Mouse (Mus musculus): Measurements from ENCODE around the gene Syne2. TPM values are rescaled to one million over a fixed set of nuclear protein-coding genes. Genes with fewer than 3 reads are reported as not detected.

Syne2 gene
- total and polyA plus RNA-seq, 3 experiments, result 3.9 to 7.5 (median 4.9) TPM

GRCm38 (mm10) chr12:75855621-75856020, 37.7 kb downstream of the Syne2 start:
- H3K4me1 ChIP-seq (ENCODE audit: control insufficient read depth in 1 of 2, insufficient read depth in 2 of 2), result peaks cover 0 to 11% of the 10 kb centered on the region in 2 experiments; a peak in 2 of 4 replicates
- no peaks in the 10 kb centered on the region for H3K9me3 ChIP-seq (replicated peaks; ENCODE audit: low read length)
- dilution Hi-C loops (cut with MboI; ENCODE audit: extremely low pct_ligation_motif_present, extremely low pct_unique_long_range_greater_than_20kb, low sequenced_read_pairs), result no loop called here
- no peak overlapping the region for H3K4me3 ChIP-seq (replicated peaks in 1 of 3; ENCODE audit: low read depth in 2 of 3, low read length in 2 of 3, poor library complexity in 1 of 3)
- in situ Hi-C loops (cut with MboI; ENCODE audit: low pct_ligation_motif_present, low pct_unique_long_range_greater_than_20kb, low sequenced_read_pairs), result no loop called here
- H3K9ac ChIP-seq (ENCODE audit: insufficient read depth, low read depth), result no peak overlapping the region
- H3K79me2 ChIP-seq (replicated peaks; ENCODE audit: control insufficient read depth, extremely low read depth, insufficient read depth, poor library complexity, severe bottlenecking), result no peaks in the 10 kb centered on the region; the same call in 1 of the 2 replicates
- DNase-seq (ENCODE audit: extremely low read depth), result no peak
- H3K27ac ChIP-seq (ENCODE audit: insufficient read depth, low read depth), result no peak overlapping the region
- TF ChIP-seq USF1 (IDR thresholded peaks at IDR 0.05; ENCODE audit: low read depth, low read length), result no peak
- no peak for TF ChIP-seq NELFE (IDR thresholded peaks at IDR 0.05; ENCODE audit: low read depth, low read length)
- TF ChIP-seq MAFK (IDR thresholded peaks at IDR 0.05; ENCODE audit: insufficient replicate concordance, low read length), result no peak
- TF ChIP-seq MXI1 (IDR thresholded peaks at IDR 0.05; ENCODE audit: low read depth, low read length), result no peak
- TF ChIP-seq HCFC1 (IDR thresholded peaks at IDR 0.05; ENCODE audit: low read depth, low read length), result no peak
- no peak for TF ChIP-seq IRF4 (IDR thresholded peaks at IDR 0.05; ENCODE audit: low read depth, low read length)
- TF ChIP-seq CHD1 (IDR thresholded peaks at IDR 0.05; ENCODE audit: low read depth, low read length), result no peak
- no peak for TF ChIP-seq MAX (IDR thresholded peaks at IDR 0.05; ENCODE audit: low read length)
- TF ChIP-seq E2F4 (IDR thresholded peaks at IDR 0.05; ENCODE audit: insufficient replicate concordance, low read depth, low read length), result no peak
- TF ChIP-seq USF2 (conservative IDR thresholded peaks at IDR 0.05; ENCODE audit: low read depth, low read length), result no peak
- no peak for TF ChIP-seq SMC3 (IDR thresholded peaks at IDR 0.05; ENCODE audit: low read depth, low read length)
- TF ChIP-seq ZKSCAN1 (IDR thresholded peaks at IDR 0.05; ENCODE audit: borderline replicate concordance, low read depth, low read length), result no peak
- TF ChIP-seq ZMIZ1 (IDR thresholded peaks at IDR 0.05; ENCODE audit: low read depth, low read length), result no peak
- no peak for TF ChIP-seq KAT2A (IDR thresholded peaks at IDR 0.05; ENCODE audit: insufficient replicate concordance, low read length)
- no peak for TF ChIP-seq CTCF (conservative IDR thresholded peaks at IDR 0.05 in 1 of 2, IDR thresholded peaks at IDR 0.05 in 1 of 2; ENCODE audit: low read depth in 2 of 2, low read length in 2 of 2)
- no peak for TF ChIP-seq MEF2A (IDR thresholded peaks at IDR 0.05; ENCODE audit: borderline replicate concordance, low read depth, low read length)
- no peak for TF ChIP-seq EP300 (IDR thresholded peaks at IDR 0.05; ENCODE audit: low read length)
- no peak for TF ChIP-seq CHD2 (IDR thresholded peaks at IDR 0.05; ENCODE audit: low read length)
- H3K4me2 ChIP-seq (ENCODE audit: insufficient read depth, low read depth, poor library complexity, severe bottlenecking), result no peak overlapping the region
- H3K27me3 ChIP-seq (replicated peaks), result no peaks in the 10 kb centered on the region
- H3K36me3 ChIP-seq (replicated peaks in 1 of 2; ENCODE audit: control insufficient read depth in 1 of 2, insufficient read depth in 1 of 2, low read length in 1 of 2), result no peaks in the 10 kb centered on the region

- Histone ChIP-seq H3K4me2 (ENCODE audit: insufficient read depth, low read depth, poor library complexity, severe bottlenecking) (no peak overlapping the region), H3K79me2 (replicated peaks; ENCODE audit: control insufficient read depth, extremely low read depth, insufficient read depth, poor library complexity, severe bottlenecking) (no peaks in the 10 kb centered on the region; the same call in 1 of the 2 replicates), H3K27ac (ENCODE audit: insufficient read depth, low read depth) (no peak overlapping the region), H3K4me1 (ENCODE audit: control insufficient read depth in 1 of 2, insufficient read depth in 2 of 2) (peaks cover 0 to 11% of the 10 kb centered on the region in 2 experiments; a peak in 2 of 4 replicates), H3K27me3 (replicated peaks) (no peaks in the 10 kb centered on the region), H3K4me3 (replicated peaks in 1 of 3; ENCODE audit: low read depth in 2 of 3, low read length in 2 of 3, poor library complexity in 1 of 3) (no peak overlapping the region), H3K9me3 (replicated peaks; ENCODE audit: low read length) (no peaks in the 10 kb centered on the region), H3K36me3 (replicated peaks in 1 of 2; ENCODE audit: control insufficient read depth in 1 of 2, insufficient read depth in 1 of 2, low read length in 1 of 2) (no peaks in the 10 kb centered on the region), H3K9ac (ENCODE audit: insufficient read depth, low read depth) (no peak overlapping the region)
- dilution Hi-C loops (cut with MboI; ENCODE audit: extremely low pct_ligation_motif_present, extremely low pct_unique_long_range_greater_than_20kb, low sequenced_read_pairs) (no loop called here), in situ Hi-C loops (cut with MboI; ENCODE audit: low pct_ligation_motif_present, low pct_unique_long_range_greater_than_20kb, low sequenced_read_pairs) (no loop called here)
- TF ChIP-seq EP300 (IDR thresholded peaks at IDR 0.05; ENCODE audit: low read length) (no peak), HCFC1 (IDR thresholded peaks at IDR 0.05; ENCODE audit: low read depth, low read length) (no peak), USF2 (conservative IDR thresholded peaks at IDR 0.05; ENCODE audit: low read depth, low read length) (no peak), KAT2A (IDR thresholded peaks at IDR 0.05; ENCODE audit: insufficient replicate concordance, low read length) (no peak), JUN (IDR thresholded peaks at IDR 0.05; ENCODE audit: insufficient read depth, low read depth, low read length) (no peak), ZKSCAN1 (IDR thresholded peaks at IDR 0.05; ENCODE audit: borderline replicate concordance, low read depth, low read length) (no peak), TCF12 (IDR thresholded peaks at IDR 0.05; ENCODE audit: low read depth, low read length) (no peak), CHD1 (IDR thresholded peaks at IDR 0.05; ENCODE audit: low read depth, low read length) (no peak), MAFK (IDR thresholded peaks at IDR 0.05; ENCODE audit: insufficient replicate concordance, low read length) (no peak), NRF1 (IDR thresholded peaks at IDR 0.05; ENCODE audit: low read depth, low read length) (no peak), ETS1 (conservative IDR thresholded peaks at IDR 0.05; ENCODE audit: low read depth, low read length) (no peak), USF1 (IDR thresholded peaks at IDR 0.05; ENCODE audit: low read depth, low read length) (no peak), JUND (conservative IDR thresholded peaks at IDR 0.05; ENCODE audit: low read depth, low read length) (no peak), CHD2 (IDR thresholded peaks at IDR 0.05; ENCODE audit: low read length) (no peak), MAX (IDR thresholded peaks at IDR 0.05; ENCODE audit: low read length) (no peak), BHLHE40 (IDR thresholded peaks at IDR 0.05; ENCODE audit: low read depth, low read length) (no peak)
- DNase-seq (ENCODE audit: extremely low read depth), result no peak
These were observed 38.3 kb downstream of the Syne2 start for GRCm38 (mm10) chr12:75856096-75856868.

Measured in CH12.LX (cell line).